Mouse (Mus musculus) kidney, adult 2 months (tissue): ENCODE measurements around the gene Rbm8a.

Experiments used
- CTCF ChIP-seq: fragments of 200-500 bp; conservative IDR thresholded peaks from 2 replicates; pipeline ENCODE4 v1.5.1; 2011; ENCODE audit warnings: low read depth, mild to moderate bottlenecking, control low read depth, low read length, moderate library complexity, mixed read lengths; ENCODE audit not compliant: insufficient read depth, insufficient read length
- POLR2A ChIP-seq: fragments of 200-500 bp; IDR thresholded peaks from one replicate; pipeline ENCODE4 v1.6.1; 2011; ENCODE audit warnings: low read depth, low read length, control low read depth

GRCm38 (mm10) chr3:96663432-96664239 lies 33.9 kb downstream of the Rbm8a start:
- TF ChIP-seq CTCF (peak; percentile 74), POLR2A (no peak)
